17 mouse cellular contexts compared by ENCODE assay signal in genomic region chr9:119350947-119351705, GRCm38 (mm10). TPM values are rescaled to one million over a fixed set of nuclear protein-coding genes. Genes with fewer than 3 reads are reported as not detected.
A peak's percentile ranks its signal among the peaks of the same experiment; 100 is the strongest.
DNase-seq lines count a peak whose midpoint lies in the region; ATAC-seq and TF ChIP-seq lines count a peak whose summit lies in the region.
"Had no signal": no experiment of that assay in that cellular context is flagged by ENCODE, and none has a peak within 500 bp of the region (broad histone marks: within the 10 kb centered on the region; RNA-seq: fewer than 3 reads in every experiment).

No protein-coding gene starts in this region.

- H3K4me1 ChIP-seq in cerebellum, adult 2 months (ENCODE audit: control insufficient read depth, insufficient read depth, low read length): no peaks in the 10 kb centered on the region
- H3K4me1 ChIP-seq in testis, adult 2 months (ENCODE audit: control insufficient read depth, insufficient read depth, low read length): no peaks in the 10 kb centered on the region
- no peaks in the 10 kb centered on the region for H3K4me1 ChIP-seq in forebrain, embryonic 13.5 days
- H3K4me1 ChIP-seq: forebrain, embryonic 10.5 days; hindbrain, embryonic 12.5 days; limb, embryonic 10.5 days; midbrain, embryonic 12.5 days had no signal

- H3K27ac ChIP-seq in cerebellum, adult 2 months (ENCODE audit: insufficient read depth, low read length): no peak overlapping the region
- H3K27ac ChIP-seq in testis, adult 2 months (ENCODE audit: control insufficient read depth, insufficient read depth, low read depth, low read length): no peak overlapping the region
- no peak overlapping the region for H3K27ac ChIP-seq in forebrain, embryonic 13.5 days
- H3K27ac ChIP-seq: forebrain, embryonic 10.5 days; heart, adult 2 months; hindbrain, embryonic 12.5 days; left cerebral cortex, adult 2 months; limb, embryonic 10.5 days; midbrain, embryonic 12.5 days had no signal

- peak; percentile 19 for DNase-seq in cerebellum, adult 9-11 months
- no peak for DNase-seq in cerebellum, adult 2 months
- no peak for DNase-seq in testis, postnatal 10 days (ENCODE audit: low spot score)
- peak; percentile 42 for DNase-seq in kidney, postnatal 10 days
- DNase-seq in frontal cortex, postnatal 36 days (ENCODE audit: low spot score in 2 of 2): no peak

- no peak for TF ChIP-seq POLR2A in cerebellum, adult 2 months (IDR thresholded peaks at IDR 0.05; ENCODE audit: borderline replicate concordance, insufficient read depth, low read length)
- no peak for TF ChIP-seq POLR2A in testis, adult 2 months (IDR thresholded peaks at IDR 0.05; ENCODE audit: control insufficient read depth, low read depth, low read length)

- no peak overlapping the region for H3K9ac ChIP-seq in forebrain, embryonic 13.5 days
- H3K9ac ChIP-seq: hindbrain, embryonic 12.5 days; midbrain, embryonic 12.5 days had no signal

- H3K4me3 ChIP-seq in cerebellum, adult 2 months (replicated peaks; ENCODE audit: insufficient read depth, low read depth, low read length): no peak overlapping the region
- no peak overlapping the region for H3K4me3 ChIP-seq in testis, adult 2 months (ENCODE audit: control insufficient read depth, low read depth, low read length)
- H3K4me3 ChIP-seq in forebrain, embryonic 13.5 days: no peak overlapping the region
- H3K4me3 ChIP-seq: forebrain, embryonic 10.5 days; heart, adult 2 months; hindbrain, embryonic 12.5 days; left cerebral cortex, adult 2 months; limb, embryonic 10.5 days; midbrain, embryonic 12.5 days had no signal

- WGBS in cerebellum, adult 2 months: 82% methylated on average over 10 of the region's 10 CpGs
- 89% methylated on average over 10 of the region's 10 CpGs for WGBS in forebrain, embryonic 13.5 days

- TF ChIP-seq CTCF in cerebellum, adult 2 months (IDR thresholded peaks at IDR 0.05; ENCODE audit: borderline replicate concordance, insufficient read depth, low read depth, low read length): no peak
- TF ChIP-seq CTCF in testis, adult 2 months (IDR thresholded peaks at IDR 0.05; ENCODE audit: control insufficient read depth, insufficient read depth, insufficient replicate concordance, low read depth, low read length): 0 out of 2 replicates have a peak, but pooled peaks have one; percentile 8

- no peaks in the 10 kb centered on the region for H3K9me3 ChIP-seq in forebrain, embryonic 13.5 days (replicated peaks)
- H3K9me3 ChIP-seq: forebrain, embryonic 10.5 days; hindbrain, embryonic 12.5 days; limb, embryonic 10.5 days; midbrain, embryonic 12.5 days had no signal

- H3K36me3 ChIP-seq in testis, adult 2 months (ENCODE audit: control insufficient read depth, insufficient read depth, low read length): no peaks in the 10 kb centered on the region
- H3K36me3 ChIP-seq in forebrain, embryonic 13.5 days (ENCODE audit: poor library complexity, severe bottlenecking): peaks cover 52% of the 10 kb centered on the region

- no peaks in the 10 kb centered on the region for H3K27me3 ChIP-seq in cerebellum, adult 2 months (ENCODE audit: control insufficient read depth, insufficient read depth, low read length)
- H3K27me3 ChIP-seq in testis, adult 2 months (ENCODE audit: control insufficient read depth, insufficient read depth, low read length): no peaks in the 10 kb centered on the region
- no peaks in the 10 kb centered on the region for H3K27me3 ChIP-seq in forebrain, embryonic 13.5 days
- H3K27me3 ChIP-seq: hindbrain, embryonic 12.5 days; midbrain, embryonic 12.5 days had no signal

- H3K4me2 ChIP-seq in forebrain, embryonic 13.5 days: no peak overlapping the region
- H3K4me2 ChIP-seq: hindbrain, embryonic 12.5 days; midbrain, embryonic 12.5 days had no signal

- ATAC-seq in forebrain, embryonic 13.5 days: no peak

RNA-seq across cellular contexts. Expression of gene Xylb, which starts 6.1 kb away (rescaled TPM):
- 5.9 and 6.1 TPM in 2 replicates for polyA plus RNA-seq in cerebellum, adult 2 months (2012; rRNA removed)
- polyA plus RNA-seq in testis, adult 2 months (2012; rRNA removed): 6.5 and 6.9 TPM in 2 replicates
- 5.7 and 6.2 TPM in 2 replicates for polyA plus RNA-seq in forebrain, embryonic 13.5 days (2015; fragmentation: Nextera tagmentation; extraction: Ambion mirVana)

RNA-seq across cellular contexts. Expression of gene Myd88, which starts 9.9 kb away (rescaled TPM):
- polyA plus RNA-seq in cerebellum, adult 2 months (2012; rRNA removed): 5.4 and 6.1 TPM in 2 replicates
- 13.0 and 14.8 TPM in 2 replicates for polyA plus RNA-seq in testis, adult 2 months (2012; rRNA removed)
- 3.8 and 5.4 TPM in 2 replicates for polyA plus RNA-seq in forebrain, embryonic 13.5 days (2015; fragmentation: Nextera tagmentation; extraction: Ambion mirVana)

RNA-seq across cellular contexts. Expression of gene Acaa1a, which starts 11.7 kb away (rescaled TPM):
- polyA plus RNA-seq in cerebellum, adult 2 months (2012; rRNA removed): 135 and 139 TPM in 2 replicates
- polyA plus RNA-seq in testis, adult 2 months (2012; rRNA removed): 13.7 and 15.6 TPM in 2 replicates
- 82.8 and 97.0 TPM in 2 replicates for polyA plus RNA-seq in forebrain, embryonic 13.5 days (2015; fragmentation: Nextera tagmentation; extraction: Ambion mirVana)

RNA-seq across cellular contexts. Expression of gene Slc22a14, which starts 14.2 kb away (rescaled TPM):
- polyA plus RNA-seq in cerebellum, adult 2 months (2012; rRNA removed): not detected in 2 replicates
- polyA plus RNA-seq in testis, adult 2 months (2012; rRNA removed): 342 and 379 TPM in 2 replicates
- polyA plus RNA-seq in forebrain, embryonic 13.5 days (2015; fragmentation: Nextera tagmentation; extraction: Ambion mirVana): not detected in 2 replicates
- polyA plus RNA-seq: adrenal gland, adult 2 months; embryonic facial prominence, embryonic 14.5 days; forebrain, embryonic 10.5 days; hindbrain, embryonic 12.5 days; limb, embryonic 10.5 days; liver, embryonic 16.5 days; midbrain, embryonic 12.5 days; stomach, embryonic 14.5 days had no signal

RNA-seq across cellular contexts. Expression of gene Oxsr1, which starts 28.9 kb away (rescaled TPM):
- 45.7 and 47.9 TPM in 2 replicates for polyA plus RNA-seq in cerebellum, adult 2 months (2012; rRNA removed)
- polyA plus RNA-seq in testis, adult 2 months (2012; rRNA removed): 6.6 and 6.9 TPM in 2 replicates
- 12.9 and 13.0 TPM in 2 replicates for polyA plus RNA-seq in forebrain, embryonic 13.5 days (2015; fragmentation: Nextera tagmentation; extraction: Ambion mirVana)

Comparison
In these comparisons a context has a peak if more than half of its experiments do, and no peak if none do; other contexts are left out.
1. DNase-seq: peak in cerebellum, adult 9-11 months (single experiment) and kidney, postnatal 10 days (single experiment); none in cerebellum, adult 2 months (0 of 2), testis, postnatal 10 days (single experiment) and frontal cortex, postnatal 36 days (0 of 2).